Mouse (Mus musculus) activated CD4-positive, CD25-positive, alpha-beta regulatory T cell, adult 9 weeks (primary cell): ENCODE data around the gene Itga6. TPM values are rescaled to one million over a fixed set of nuclear protein-coding genes. Genes with fewer than 3 reads are reported as not detected.

Experiments used
- polyA plus RNA-seq: library from polyadenylated mRNA; unstranded; fragments of 100-300 nt; shearing (Covaris generic); gene quantifications from one replicate; pipeline ENCODE4 v1.2.1, GENCODE M21; 2017

Itga6 gene
- 27.2 TPM for polyA plus RNA-seq

GRCm38 (mm10) chr2:71745610-71746374 is at the start of gene Itga6:
TSS of gene Itga6 (plus strand) at chr2:71745616.

GRCm38 (mm10) chr2:71872801-71873443 is 127.5 kb downstream of the Itga6 start, which contains the start of gene Pdk1:
TSS of gene Pdk1 (plus strand) at chr2:71873224.

Other genes starting within 250 kb of the Itga6 start
- gene Dlx1, start 217.5 kb upstream of the Itga6 start, polyA plus RNA-seq: not detected
- not detected for gene Dlx2, start 198.9 kb upstream of the Itga6 start, polyA plus RNA-seq
- 39.0 TPM for gene Pdk1, start 127.6 kb downstream of the Itga6 start, polyA plus RNA-seq
- 8.6 TPM for gene Rapgef4, start 235.6 kb downstream of the Itga6 start, polyA plus RNA-seq